Mouse (Mus musculus): Measurements from ENCODE around the gene Top1.

DNA sequence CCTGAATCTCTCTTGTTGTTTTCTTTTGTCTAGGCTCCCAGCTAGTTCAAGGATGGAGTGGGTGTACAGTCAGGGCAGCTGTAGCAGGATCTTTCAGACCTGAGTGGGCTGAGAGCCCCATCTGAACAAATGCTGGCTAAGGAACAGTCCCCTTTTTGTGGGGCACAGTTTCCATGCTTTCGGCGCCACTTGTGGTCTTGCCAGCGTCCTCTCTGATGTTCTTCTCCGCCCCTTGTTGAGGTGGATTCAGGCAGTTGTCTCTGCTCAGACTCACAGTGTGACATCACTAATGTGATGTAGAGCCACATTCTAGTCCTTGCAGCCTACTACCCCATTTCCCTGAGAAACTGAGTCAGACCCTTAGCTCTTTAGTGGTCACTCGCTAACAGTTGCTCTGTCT lies 100.9 kb downstream of the Top1 start:
- TF ChIP-seq CTCF (IDR thresholded peaks at IDR 0.05; ENCODE audit: low read depth) (no peak), EP300 (optimal IDR thresholded peaks at IDR 0.05) (no peak)

All from stomach, postnatal 0 days (tissue).